Mouse (Mus musculus) stomach, embryonic 14.5 days (tissue): ENCODE measurements around the gene Mcf2l. TPM values are rescaled to one million over a fixed set of nuclear protein-coding genes. Genes with fewer than 3 reads are reported as not detected.
A peak's percentile ranks its signal among the peaks of the same experiment; 100 is the strongest.

ENCODE experiments used
- ATAC-seq: fragments of 200-750 bp; cut with Nextera tagmentation; 2 replicates; pipeline ENCODE4 v1.8.0; 2017; ENCODE audit warnings: low read depth, moderate TSS enrichment; ENCODE audit not compliant: insufficient number of reproducible peaks, insufficient read depth, low FRiP score
- H3K27ac ChIP-seq: fragments of 300-500 bp; sonication (generic); 2 replicates; pipeline ENCODE4 v1.5.1; 2014; ENCODE audit warnings: mild to moderate bottlenecking, low read length, moderate library complexity, mixed read lengths
- H3K27me3 ChIP-seq: fragments of 300-500 bp; sonication (generic); 2 replicates; pipeline ENCODE4 v1.6.1; 2014; ENCODE audit warnings: low read length, control low read depth, mixed read lengths; ENCODE audit not compliant: control insufficient read depth, insufficient read depth
- H3K36me3 ChIP-seq: fragments of 300-500 bp; sonication (generic); 2 replicates; pipeline ENCODE4 v1.6.1; 2014; ENCODE audit warnings: mild to moderate bottlenecking, control low read depth, low read length, moderate library complexity, mixed read lengths; ENCODE audit not compliant: control insufficient read depth, insufficient read depth
- H3K4me1 ChIP-seq: fragments of 300-500 bp; sonication (generic); 2 replicates; pipeline ENCODE4 v1.6.1; 2014; ENCODE audit warnings: low read length, control low read depth, mixed read lengths; ENCODE audit not compliant: control insufficient read depth, insufficient read depth
- H3K4me2 ChIP-seq: fragments of 300-500 bp; sonication (generic); replicated peaks from 2 replicates; pipeline ENCODE4 v1.6.1; 2014; ENCODE audit warnings: low read depth, low read length, control low read depth
- H3K4me3 ChIP-seq: fragments of 300-500 bp; sonication (generic); 2 replicates; pipeline ENCODE4 v1.5.1; 2014; ENCODE audit warnings: low read depth, low read length, control low read depth
- H3K9ac ChIP-seq: fragments of 300-500 bp; sonication (generic); replicated peaks from 2 replicates; pipeline ENCODE4 v1.6.1; 2014; ENCODE audit warnings: low read depth, mild to moderate bottlenecking, control low read depth, low read length, moderate library complexity, mixed read lengths
- H3K9me3 ChIP-seq: fragments of 300-500 bp; sonication (generic); 2 replicates; pipeline ENCODE4 v1.6.1; 2016; ENCODE audit warnings: low read depth, low read length, control low read depth; ENCODE audit not compliant: control insufficient read depth
- WGBS: fragments of 180-500 bp; shearing (Covaris S2); extraction: QIAGEN DNeasy Blood & Tissue Kit; methylation state at CpG from one replicate; pipeline ENCODE4 v1.1.7; 2014; 5-methylcytosine and 5-hydroxymethylcytosine counted together
- polyA plus RNA-seq: library from polyadenylated mRNA; unstranded; fragments of >200 nt; fragmentation: Nextera tagmentation; extraction: Ambion mirVana; gene quantifications from 2 replicates; pipeline ENCODE4 v1.2.1, GENCODE M21; 2014

Mcf2l gene
- polyA plus RNA-seq, result 20.7 and 24.5 TPM in 2 replicates

- 0 out of 2 replicates have a peak, but pooled peaks cover 2% of the 10 kb centered on the region for H3K27me3 ChIP-seq
- no peaks in the 10 kb centered on the region for H3K9me3 ChIP-seq
- peak; percentile 75 for ATAC-seq
- 1% methylated on average over 29 of the region's 30 CpGs for WGBS
- H3K4me2 ChIP-seq, result peak within 1 kb of the TSS; percentile 60
- H3K9ac ChIP-seq, result no peak within 1 kb of the TSS
- no peak within 1 kb of the TSS for H3K27ac ChIP-seq
- no peaks in the 10 kb centered on the region for H3K36me3 ChIP-seq
- 0 out of 2 replicates have a peak, but pooled peaks cover 4% of the 10 kb centered on the region for H3K4me1 ChIP-seq
- peak within 1 kb of the TSS; percentile 45 for H3K4me3 ChIP-seq
Measured at GRCm38 (mm10) chr8:12873357-12874046, at the start of gene Mcf2l. Gene Mcf2l, plus strand, starts transcription at chr8:12873806.

- H3K4me3 ChIP-seq, result no peak overlapping the region
- no peak overlapping the region for H3K27ac ChIP-seq
- no peaks in the 10 kb centered on the region for H3K4me1 ChIP-seq
- no peaks in the 10 kb centered on the region for H3K27me3 ChIP-seq
- H3K36me3 ChIP-seq, result peaks cover 18% of the 10 kb centered on the region
- H3K4me2 ChIP-seq, result no peak overlapping the region
- 52% methylated on average over 10 of the region's 10 CpGs for WGBS
- no peak for ATAC-seq
- no peak overlapping the region for H3K9ac ChIP-seq
- H3K9me3 ChIP-seq, result no peaks in the 10 kb centered on the region
Measured at GRCm38 (mm10) chr8:12824562-12824961, 49.0 kb upstream of the Mcf2l start.

GRCm38 (mm10) chr8:12825236-12825635 lies 48.4 kb upstream of the Mcf2l start:
- Histone ChIP-seq H3K36me3 (peaks cover 23% of the 10 kb centered on the region), H3K27ac (no peak overlapping the region), H3K9ac (no peak overlapping the region), H3K4me1 (no peaks in the 10 kb centered on the region), H3K27me3 (no peaks in the 10 kb centered on the region), H3K4me3 (no peak overlapping the region), H3K9me3 (no peaks in the 10 kb centered on the region), H3K4me2 (no peak overlapping the region)
- ATAC-seq, result no peak
- 59% methylated on average over 6 of the region's 6 CpGs for WGBS

GRCm38 (mm10) chr8:12825686-12826237 lies 47.8 kb upstream of the Mcf2l start:
- 83% methylated on average over 8 of the region's 8 CpGs for WGBS
- H3K27ac ChIP-seq, result no peak overlapping the region
- no peak overlapping the region for H3K4me3 ChIP-seq
- H3K27me3 ChIP-seq, result no peaks in the 10 kb centered on the region
- no peak overlapping the region for H3K4me2 ChIP-seq
- no peak for ATAC-seq
- no peak overlapping the region for H3K9ac ChIP-seq
- no peaks in the 10 kb centered on the region for H3K4me1 ChIP-seq
- H3K9me3 ChIP-seq, result no peaks in the 10 kb centered on the region
- H3K36me3 ChIP-seq, result peaks cover 20% of the 10 kb centered on the region

- peaks cover 25% of the 10 kb centered on the region for H3K36me3 ChIP-seq
- WGBS, result 87% methylated on average over 9 of the region's 9 CpGs
Measured at GRCm38 (mm10) chr8:12827124-12827523, 46.5 kb upstream of the Mcf2l start.

GRCm38 (mm10) chr8:12828298-12828697 lies 45.3 kb upstream of the Mcf2l start:
- ATAC-seq, result no peak
- H3K9me3 ChIP-seq, result no peaks in the 10 kb centered on the region
- no peaks in the 10 kb centered on the region for H3K4me1 ChIP-seq
- H3K4me2 ChIP-seq, result no peak overlapping the region
- no peak overlapping the region for H3K4me3 ChIP-seq
- H3K36me3 ChIP-seq, result peaks cover 31% of the 10 kb centered on the region
- no peaks in the 10 kb centered on the region for H3K27me3 ChIP-seq
- no peak overlapping the region for H3K27ac ChIP-seq
- H3K9ac ChIP-seq, result no peak overlapping the region
- WGBS, result 80% methylated on average over 6 of the region's 6 CpGs

More at GRCm38 (mm10) chr8:12827124-12827523, 46.5 kb upstream of the Mcf2l start:
- no peak overlapping the region for H3K9ac ChIP-seq
- no peaks in the 10 kb centered on the region for H3K27me3 ChIP-seq
- no peaks in the 10 kb centered on the region for H3K9me3 ChIP-seq
- no peak overlapping the region for H3K27ac ChIP-seq
- no peaks in the 10 kb centered on the region for H3K4me1 ChIP-seq
- no peak overlapping the region for H3K4me3 ChIP-seq
- no peak for ATAC-seq
- H3K4me2 ChIP-seq, result no peak overlapping the region

GRCm38 (mm10) chr8:12829381-12829780 lies 44.2 kb upstream of the Mcf2l start:
- H3K36me3 ChIP-seq, result peaks cover 31% of the 10 kb centered on the region

GRCm38 (mm10) chr8:12831659-12832589 lies 41.7 kb upstream of the Mcf2l start:
- whole genome bisulfite sequencing, result 86% methylated on average over 7 of the region's 7 CpGs
- no peak overlapping the region for H3K9ac ChIP-seq
- H3K4me2 ChIP-seq, result no peak overlapping the region
- H3K4me3 ChIP-seq, result no peak overlapping the region
- ATAC-seq, result no peak
- H3K27me3 ChIP-seq, result no peaks in the 10 kb centered on the region
- no peaks in the 10 kb centered on the region for H3K9me3 ChIP-seq
- H3K36me3 ChIP-seq, result peaks cover 30% of the 10 kb centered on the region
- H3K27ac ChIP-seq, result no peak overlapping the region
- H3K4me1 ChIP-seq, result no peaks in the 10 kb centered on the region

More at GRCm38 (mm10) chr8:12829381-12829780, 44.2 kb upstream of the Mcf2l start:
- H3K4me1 ChIP-seq, result no peaks in the 10 kb centered on the region
- no peaks in the 10 kb centered on the region for H3K27me3 ChIP-seq
- H3K4me3 ChIP-seq, result no peak overlapping the region
- WGBS, result 69% methylated on average over 1 of the region's 1 CpGs
- ATAC-seq, result no peak
- H3K27ac ChIP-seq, result no peak overlapping the region
- H3K9ac ChIP-seq, result no peak overlapping the region
- no peak overlapping the region for H3K4me2 ChIP-seq
- no peaks in the 10 kb centered on the region for H3K9me3 ChIP-seq
